Mouse (Mus musculus) forebrain, embryonic 16.5 days (tissue): Measurements from ENCODE around the gene Emp2. TPM values are rescaled to one million over a fixed set of nuclear protein-coding genes. Genes with fewer than 3 reads are reported as not detected.

Source experiments
- ATAC-seq: fragments of 200-750 bp; cut with Nextera tagmentation; 2 replicates; pipeline ENCODE4 v1.8.0; 2017; ENCODE audit warnings: mild to moderate bottlenecking, moderate library complexity
- H3K27ac ChIP-seq: fragments of 300-500 bp; sonication (generic); 2 replicates; pipeline ENCODE4 v1.5.1; 2014; ENCODE audit warnings: low read length, control low read depth
- H3K27me3 ChIP-seq: fragments of 300-500 bp; sonication (generic); replicated peaks from 2 replicates; pipeline ENCODE4 v1.6.1; 2014; ENCODE audit warnings: low read length; ENCODE audit not compliant: control insufficient read depth, insufficient read depth
- H3K36me3 ChIP-seq: fragments of 300-500 bp; sonication (generic); 2 replicates; pipeline ENCODE4 v1.6.1; 2014; ENCODE audit not compliant: control insufficient read depth, insufficient read depth
- H3K4me1 ChIP-seq: fragments of 300-500 bp; sonication (generic); replicated peaks from 2 replicates; pipeline ENCODE4 v1.6.1; 2014; ENCODE audit warnings: low read length; ENCODE audit not compliant: control insufficient read depth, insufficient read depth
- H3K4me2 ChIP-seq: fragments of 300-500 bp; sonication (generic); 2 replicates; pipeline ENCODE4 v1.6.1; 2014; ENCODE audit warnings: mild to moderate bottlenecking, low read length, control low read depth
- H3K4me3 ChIP-seq: fragments of 300-500 bp; sonication (generic); replicated peaks from 2 replicates; pipeline ENCODE4 v1.5.1; 2014; ENCODE audit warnings: mild to moderate bottlenecking, low read length, control low read depth
- H3K9ac ChIP-seq: fragments of 300-500 bp; sonication (generic); replicated peaks from 2 replicates; pipeline ENCODE4 v1.6.1; 2014; ENCODE audit warnings: low read depth, low read length, control low read depth
- H3K9me3 ChIP-seq: fragments of 300-500 bp; sonication (generic); 2 replicates; pipeline ENCODE4 v1.6.1; 2016; ENCODE audit warnings: low read length; ENCODE audit not compliant: control insufficient read depth
- WGBS: fragments of 180-500 bp; shearing (Covaris S2); extraction: QIAGEN DNeasy Blood & Tissue Kit; methylation state at CpG from one replicate; pipeline ENCODE4 v1.1.7; 2014; 5-methylcytosine and 5-hydroxymethylcytosine counted together
- polyA plus RNA-seq: library from polyadenylated mRNA; unstranded; fragments of >200 nt; fragmentation: Nextera tagmentation; extraction: Ambion mirVana; gene quantifications from 2 replicates; pipeline ENCODE4 v1.2.1, GENCODE M21; 2015

Emp2 gene
- polyA plus RNA-seq, 1 experiment from 2014 or later, result 8.3 TPM

- Histone ChIP-seq H3K9ac (no peak overlapping the region), H3K9me3 (no peaks in the 10 kb centered on the region), H3K27ac (no peak overlapping the region), H3K4me1 (no peaks in the 10 kb centered on the region), H3K4me3 (no peak overlapping the region), H3K4me2 (no peak overlapping the region), H3K27me3 (no peaks in the 10 kb centered on the region), H3K36me3 (no peaks in the 10 kb centered on the region)
- ATAC-seq, result no peak
- 62% methylated on average over 13 of the region's 13 CpGs for WGBS
Observed at GRCm38 (mm10) chr16:10327563-10328333, 14.0 kb upstream of the Emp2 start.

DNA sequence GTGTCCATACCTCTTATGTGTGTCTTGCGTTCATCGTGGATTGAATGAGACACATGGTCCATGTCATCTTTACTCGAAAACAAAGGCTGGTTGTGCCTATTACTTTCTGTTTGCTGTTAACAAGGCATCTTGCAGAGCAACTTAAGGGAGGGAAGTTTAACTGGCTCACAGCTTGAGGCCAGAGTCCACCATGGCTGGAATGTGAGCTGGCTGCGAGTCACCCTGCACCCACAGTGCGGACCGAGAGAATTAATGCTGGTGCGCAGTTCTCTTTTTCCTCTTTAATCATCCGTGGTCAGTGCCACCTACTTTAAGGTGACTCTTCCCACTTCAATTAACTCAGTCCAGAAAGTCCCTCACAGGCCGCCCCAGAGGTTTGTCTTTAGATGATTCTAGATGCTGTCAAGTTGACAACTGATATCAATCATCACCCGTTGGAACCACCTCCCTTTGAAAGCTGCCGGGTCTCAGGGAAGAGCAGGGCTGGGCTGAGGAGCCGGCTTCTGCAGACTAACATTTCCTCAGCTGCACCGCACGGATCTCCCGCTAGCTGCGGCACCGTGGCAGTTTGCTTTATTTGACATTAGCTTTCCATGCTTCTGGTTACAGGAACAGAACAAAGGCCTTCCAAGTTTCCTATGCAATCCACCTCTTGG, 6.3 kb upstream of the Emp2 start:
- Histone ChIP-seq H3K4me3 (no peak overlapping the region), H3K4me1 (no peaks in the 10 kb centered on the region), H3K9me3 (no peaks in the 10 kb centered on the region), H3K9ac (no peak overlapping the region), H3K27me3 (no peaks in the 10 kb centered on the region), H3K36me3 (no peaks in the 10 kb centered on the region), H3K4me2 (no peak overlapping the region), H3K27ac (no peak overlapping the region)
- no peak for ATAC-seq
- 66% methylated on average over 17 of the region's 17 CpGs for WGBS

- no peak overlapping the region for H3K4me3 ChIP-seq
- H3K27ac ChIP-seq, result no peak overlapping the region
- no peaks in the 10 kb centered on the region for H3K36me3 ChIP-seq
- H3K27me3 ChIP-seq, result peaks cover 10% of the 10 kb centered on the region
- no peak overlapping the region for H3K4me2 ChIP-seq
- H3K9ac ChIP-seq, result no peak overlapping the region
- H3K4me1 ChIP-seq, result peaks cover 11% of the 10 kb centered on the region
- 70% methylated on average over 4 of the region's 4 CpGs for WGBS
- no peak for ATAC-seq
- H3K9me3 ChIP-seq, result no peaks in the 10 kb centered on the region
Observed at GRCm38 (mm10) chr16:10317197-10317544, 3.4 kb upstream of the Emp2 start.

DNA sequence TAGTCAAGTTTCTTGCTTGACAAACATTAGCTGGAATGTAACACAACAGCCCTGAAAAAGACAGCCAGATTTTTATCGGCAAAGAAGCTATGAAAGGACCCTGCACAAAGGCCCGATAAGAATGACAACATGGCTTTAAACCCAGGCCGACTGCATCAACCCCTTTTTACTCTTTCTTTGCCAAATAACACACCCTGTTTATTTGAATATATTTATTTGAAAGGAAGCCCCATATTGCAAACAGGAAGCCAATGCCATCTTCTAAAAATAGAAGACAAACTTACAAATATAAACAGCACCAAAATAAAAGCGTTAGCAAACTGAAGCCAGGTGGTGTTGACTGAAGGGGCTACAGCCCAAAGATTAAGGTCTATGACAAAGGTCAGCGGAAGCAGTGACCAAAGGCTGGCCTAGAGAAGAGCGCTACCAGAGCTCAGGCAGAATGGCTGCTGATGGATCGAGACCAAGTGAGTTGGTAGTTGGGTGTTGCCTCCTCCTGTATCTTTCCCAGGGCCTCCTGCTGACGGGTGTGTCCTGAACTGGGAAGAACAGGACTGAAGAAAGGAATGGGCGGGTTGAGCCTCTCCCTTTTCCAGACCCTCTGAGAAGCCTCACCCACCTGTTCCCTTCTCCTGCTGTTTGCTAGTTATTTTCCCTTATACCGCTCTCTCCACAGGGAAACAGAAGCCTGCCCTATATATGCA, 2.9 kb upstream of the Emp2 start:
- no peaks in the 10 kb centered on the region for H3K36me3 ChIP-seq
- no peak overlapping the region for H3K4me2 ChIP-seq
- 81% methylated on average over 10 of the region's 10 CpGs for WGBS

GRCm38 (mm10) chr16:10313226-10313625, 542 bp downstream of the Emp2 start:
- Histone ChIP-seq H3K4me1 (peaks cover 11% of the 10 kb centered on the region), H3K9ac (peak overlapping the region; percentile 63), H3K9me3 (no peaks in the 10 kb centered on the region), H3K27ac (no peak overlapping the region), H3K4me3 (peak overlapping the region; percentile 49), H3K36me3 (no peaks in the 10 kb centered on the region), H3K4me2 (peak overlapping the region; percentile 85), H3K27me3 (peaks cover 10% of the 10 kb centered on the region)
- 5% methylated on average over 15 of the region's 15 CpGs for WGBS
- peak; percentile 66 for ATAC-seq

More for the DNA sequence above, 2.9 kb upstream of the Emp2 start:
- H3K4me3 ChIP-seq, result no peak overlapping the region
- no peaks in the 10 kb centered on the region for H3K9me3 ChIP-seq
- H3K27me3 ChIP-seq, result peaks cover 10% of the 10 kb centered on the region
- H3K27ac ChIP-seq, result no peak overlapping the region
- peaks cover 11% of the 10 kb centered on the region for H3K4me1 ChIP-seq
- H3K9ac ChIP-seq, result no peak overlapping the region
- no peak for ATAC-seq

DNA sequence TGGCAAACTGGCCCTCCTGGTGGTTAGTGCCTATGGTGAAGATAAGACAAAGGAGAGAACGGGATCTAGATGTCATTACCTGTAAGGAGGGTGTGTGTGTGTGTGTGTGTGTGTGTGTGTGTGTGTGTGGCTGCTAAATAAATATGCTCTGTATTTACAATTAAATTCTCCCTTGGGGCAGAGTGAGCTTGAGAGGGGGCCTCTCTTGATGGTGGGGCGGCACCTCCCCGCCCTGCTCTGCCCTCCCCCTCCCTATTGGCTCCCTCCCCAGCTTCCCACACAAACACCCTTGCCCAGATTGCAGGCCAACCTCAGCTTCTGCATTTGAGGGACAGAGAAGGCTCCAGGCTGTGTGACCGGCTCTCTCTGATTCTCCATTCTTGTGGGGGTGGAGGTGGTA, 1.8 kb downstream of the Emp2 start:
- no peak overlapping the region for H3K9ac ChIP-seq

DNA sequence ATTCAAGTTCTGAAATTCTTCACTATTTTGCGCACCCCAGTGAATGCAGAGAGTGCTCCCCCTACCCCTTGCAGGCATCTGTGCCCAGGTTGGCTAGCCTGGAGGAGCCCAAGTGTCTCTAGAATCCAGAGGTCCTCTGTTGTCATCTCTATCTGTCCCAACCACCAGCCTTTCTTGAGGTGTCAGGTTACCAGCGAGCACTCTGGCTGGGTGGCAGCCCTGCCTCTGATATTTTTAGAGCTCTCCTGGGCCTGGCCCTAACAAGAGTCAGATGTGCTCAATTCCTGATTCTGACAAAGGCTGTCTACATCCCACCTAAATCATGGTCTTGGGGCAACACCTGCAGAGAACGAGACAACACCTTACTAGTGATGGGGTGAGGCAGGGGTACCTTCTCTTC, 2.7 kb downstream of the Emp2 start:
- WGBS, result 67% methylated on average over 3 of the region's 3 CpGs
- Histone ChIP-seq H3K9me3 (no peaks in the 10 kb centered on the region), H3K36me3 (no peaks in the 10 kb centered on the region), H3K9ac (no peak overlapping the region), H3K4me2 (no peak overlapping the region), H3K4me3 (no peak overlapping the region), H3K27me3 (peaks cover 10% of the 10 kb centered on the region), H3K4me1 (peaks cover 17% of the 10 kb centered on the region), H3K27ac (no peak overlapping the region)
- no peak for ATAC-seq

More for the DNA sequence above, 1.8 kb downstream of the Emp2 start:
- Histone ChIP-seq H3K4me2 (no peak overlapping the region), H3K9me3 (no peaks in the 10 kb centered on the region), H3K4me1 (peaks cover 15% of the 10 kb centered on the region), H3K27ac (no peak overlapping the region), H3K36me3 (no peaks in the 10 kb centered on the region), H3K27me3 (peaks cover 10% of the 10 kb centered on the region), H3K4me3 (no peak overlapping the region)
- no peak for ATAC-seq
- 68% methylated on average over 4 of the region's 4 CpGs for WGBS

GRCm38 (mm10) chr16:10310507-10310906, 3.3 kb downstream of the Emp2 start:
- no peak overlapping the region for H3K4me3 ChIP-seq

GRCm38 (mm10) chr16:10307351-10307750, 6.4 kb downstream of the Emp2 start:
- ATAC-seq, result peak; percentile 85
- Histone ChIP-seq H3K9me3 (no peaks in the 10 kb centered on the region), H3K27me3 (no peaks in the 10 kb centered on the region; the same call in 1 of the 2 replicates), H3K9ac (no peak overlapping the region), H3K4me2 (no peak overlapping the region), H3K36me3 (no peaks in the 10 kb centered on the region), H3K27ac (no peak overlapping the region), H3K4me3 (no peak overlapping the region), H3K4me1 (0 out of 2 replicates have a peak, but pooled peaks cover 6% of the 10 kb centered on the region)
- WGBS, result 41% methylated on average over 5 of the region's 5 CpGs

More at GRCm38 (mm10) chr16:10310507-10310906, 3.3 kb downstream of the Emp2 start:
- Histone ChIP-seq H3K27ac (no peak overlapping the region), H3K27me3 (peaks cover 10% of the 10 kb centered on the region), H3K36me3 (no peaks in the 10 kb centered on the region), H3K9me3 (no peaks in the 10 kb centered on the region), H3K4me2 (no peak overlapping the region), H3K4me1 (peaks cover 17% of the 10 kb centered on the region), H3K9ac (no peak overlapping the region)
- WGBS, result 87% methylated on average over 5 of the region's 5 CpGs
- no peak for ATAC-seq
